Comparison of ENCODE assay signal across 8 mouse cellular contexts in genomic region chr5:27049341-27050091, GRCm38 (mm10).
A peak's percentile ranks its signal among the peaks of the same experiment; 100 is the strongest.
DNase-seq lines count a peak whose midpoint lies in the region; ATAC-seq lines count a peak whose summit lies in the region.

No protein-coding gene starts in this region.

- H3K27me3 ChIP-seq in hindbrain, embryonic 14.5 days (ENCODE audit: control insufficient read depth, insufficient read depth, low read length), result no peaks in the 10 kb centered on the region
- H3K27me3 ChIP-seq in midbrain, embryonic 12.5 days, result peaks cover 18% of the 10 kb centered on the region

- H3K36me3 ChIP-seq in hindbrain, embryonic 14.5 days (replicated peaks; ENCODE audit: control insufficient read depth, insufficient read depth), result no peaks in the 10 kb centered on the region
- H3K36me3 ChIP-seq in midbrain, embryonic 12.5 days, result no peaks in the 10 kb centered on the region

- peak overlapping the region; percentile 81 for H3K9ac ChIP-seq in hindbrain, embryonic 14.5 days
- H3K9ac ChIP-seq in midbrain, embryonic 12.5 days (replicated peaks), result peak overlapping the region; percentile 74

- peak overlapping the region; percentile 90 for H3K4me2 ChIP-seq in hindbrain, embryonic 14.5 days (replicated peaks)
- peak overlapping the region; percentile 98 for H3K4me2 ChIP-seq in midbrain, embryonic 12.5 days (replicated peaks)

- 2% methylated on average over 49 of the region's 55 CpGs for WGBS in hindbrain, embryonic 14.5 days
- WGBS in midbrain, embryonic 12.5 days, result 1% methylated on average over 49 of the region's 55 CpGs

- peak; percentile 58 for ATAC-seq in hindbrain, embryonic 14.5 days (ENCODE audit: low FRiP score)
- ATAC-seq in midbrain, embryonic 12.5 days (ENCODE audit: low FRiP score, low read depth), result peak; percentile 71

- H3K9me3 ChIP-seq in hindbrain, embryonic 14.5 days (ENCODE audit: control insufficient read depth, low read length), result no peaks in the 10 kb centered on the region
- no peaks in the 10 kb centered on the region for H3K9me3 ChIP-seq in midbrain, embryonic 12.5 days

- peak overlapping the region; percentile 73 for H3K27ac ChIP-seq in hindbrain, embryonic 14.5 days
- H3K27ac ChIP-seq in midbrain, embryonic 12.5 days (replicated peaks), result no peak overlapping the region

- H3K4me1 ChIP-seq in hindbrain, embryonic 14.5 days (replicated peaks; ENCODE audit: control insufficient read depth, insufficient read depth, low read length), result peaks cover 28% of the 10 kb centered on the region
- H3K4me1 ChIP-seq in midbrain, embryonic 12.5 days, result peaks cover 14% of the 10 kb centered on the region

- peak overlapping the region; percentile 51 for H3K4me3 ChIP-seq in hindbrain, embryonic 14.5 days (replicated peaks; ENCODE audit: low read length)
- H3K4me3 ChIP-seq in midbrain, embryonic 12.5 days, result peak overlapping the region; percentile 61

- DNase-seq in layer of hippocampus, adult 18-20 months (ENCODE audit: low spot score in 2 of 2), result peak; percentile 33 to 55
- no peak for DNase-seq in layer of hippocampus, adult 9-10 months (ENCODE audit: low spot score)
- peak; percentile 31 for DNase-seq in embryo, embryonic 10.5 days (ENCODE audit: low spot score)
- peak; percentile 36 for DNase-seq in hindbrain, embryonic 14.5 days (ENCODE audit: low spot score)
- no peak for DNase-seq in thymus, adult 18-20 months
- DNase-seq in adrenal gland, adult 8-10 months, result no peak
- DNase-seq in yolk sac, embryonic 10.5 days (ENCODE audit: low spot score), result no peak

Comparison
In these comparisons a context has a peak if more than half of its experiments do, and no peak if none do; other contexts are left out.
1. DNase-seq: peak in layer of hippocampus, adult 18-20 months (2 of 2), embryo, embryonic 10.5 days (single experiment) and hindbrain, embryonic 14.5 days (single experiment); none in layer of hippocampus, adult 9-10 months (single experiment), thymus, adult 18-20 months (0 of 2), adrenal gland, adult 8-10 months (single experiment) and yolk sac, embryonic 10.5 days (single experiment).